Mouse (Mus musculus) spleen, postnatal 14 days (tissue): Measurements from ENCODE around the gene Sstr4.

Source experiments
- DNase-seq, 2 experiments: peaks; one replicate each; pipeline ENCODE4 v3.0.0; 2021 to 2022; ENCODE audit warnings: low spot score in 2 of 2

The Sstr4 gene

DNA sequence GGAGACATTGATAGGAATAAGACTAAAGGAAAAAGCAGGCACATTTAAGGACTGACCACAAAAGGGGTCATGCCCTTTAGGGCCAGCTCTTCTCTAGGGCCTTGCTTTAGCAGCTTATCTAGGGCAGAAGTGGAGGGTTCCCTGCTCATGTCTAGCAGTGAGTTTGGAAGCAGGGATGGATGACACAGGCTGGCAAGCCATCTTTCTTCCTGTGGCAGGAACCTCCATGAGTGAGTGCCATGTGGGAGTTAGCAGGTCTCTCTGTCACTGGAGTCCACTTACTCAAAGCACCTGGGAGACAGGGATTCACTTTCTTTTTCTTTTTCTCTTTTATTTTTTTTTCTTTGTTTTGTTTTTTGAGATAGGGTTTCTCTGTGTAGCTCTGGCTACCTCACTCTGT is 1.3 kb upstream of the Sstr4 start:
- DNase-seq = no peak

DNA sequence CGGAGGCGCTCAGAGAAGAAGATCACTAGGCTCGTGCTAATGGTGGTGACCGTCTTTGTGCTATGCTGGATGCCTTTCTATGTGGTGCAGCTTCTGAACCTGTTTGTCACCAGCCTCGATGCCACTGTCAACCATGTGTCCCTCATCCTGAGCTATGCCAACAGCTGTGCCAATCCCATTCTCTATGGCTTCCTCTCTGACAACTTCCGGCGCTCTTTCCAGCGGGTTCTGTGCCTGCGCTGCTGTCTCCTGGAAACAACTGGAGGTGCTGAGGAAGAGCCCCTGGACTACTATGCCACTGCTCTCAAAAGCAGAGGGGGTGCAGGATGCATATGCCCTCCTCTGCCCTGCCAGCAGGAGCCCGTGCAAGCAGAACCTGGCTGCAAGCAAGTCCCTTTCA is 1.1 kb downstream of the Sstr4 start:
- DNase-seq = no peak

DNA sequence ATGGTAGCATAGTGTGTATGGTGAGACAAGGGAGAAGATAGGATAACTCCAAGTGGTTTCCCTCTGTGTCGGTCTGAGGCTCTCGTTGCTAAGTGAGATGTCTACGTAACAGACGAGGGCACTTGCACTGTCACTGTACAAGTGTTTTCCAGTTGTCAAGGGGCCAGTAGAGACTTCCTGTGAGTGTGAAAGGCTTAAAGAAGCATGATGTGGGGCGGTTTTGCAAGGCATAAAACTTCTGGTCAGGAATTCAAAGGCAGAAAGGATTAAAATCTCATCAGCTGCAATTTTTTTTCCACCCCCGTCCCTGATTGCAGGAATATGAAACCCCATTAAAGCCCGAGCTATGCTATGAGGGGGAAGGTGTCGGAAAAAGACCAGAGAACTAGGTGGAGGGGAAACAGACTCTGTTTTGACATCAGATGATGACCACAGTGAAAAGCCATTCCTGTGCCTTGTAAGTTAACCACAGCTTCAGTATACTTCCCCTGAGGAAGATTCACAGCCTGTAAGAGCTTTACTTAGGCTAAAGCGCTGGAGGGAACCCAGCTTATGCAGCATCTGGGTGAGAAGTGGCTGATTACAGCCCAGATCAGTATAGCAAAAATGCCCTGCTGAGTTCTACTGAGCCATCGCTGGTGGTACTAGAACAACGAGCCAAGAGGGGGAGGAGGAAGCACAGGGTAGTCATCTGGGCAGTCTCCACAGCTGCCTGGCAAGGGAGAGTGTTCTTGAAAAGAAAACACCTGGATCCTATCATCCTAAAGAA is 2.1 kb downstream of the Sstr4 start:
- no peak for DNase-seq

DNA sequence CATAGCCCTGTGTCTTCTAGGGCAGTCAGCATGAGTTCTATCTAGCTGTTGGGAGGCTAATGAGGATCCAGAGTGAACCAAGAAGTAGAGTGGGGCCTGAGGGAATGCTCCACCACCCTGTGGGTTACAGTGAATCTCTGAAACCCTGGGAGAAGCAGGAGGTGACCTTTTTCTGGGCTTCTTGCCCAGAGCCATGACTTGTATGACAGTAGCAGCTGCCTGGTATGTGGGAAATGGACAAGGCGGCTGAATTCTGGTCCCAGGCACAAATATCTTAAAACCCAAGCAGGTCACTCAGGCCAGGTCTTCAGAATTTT is 2.6 kb downstream of the Sstr4 start:
- DNase-seq = no peak

DNA sequence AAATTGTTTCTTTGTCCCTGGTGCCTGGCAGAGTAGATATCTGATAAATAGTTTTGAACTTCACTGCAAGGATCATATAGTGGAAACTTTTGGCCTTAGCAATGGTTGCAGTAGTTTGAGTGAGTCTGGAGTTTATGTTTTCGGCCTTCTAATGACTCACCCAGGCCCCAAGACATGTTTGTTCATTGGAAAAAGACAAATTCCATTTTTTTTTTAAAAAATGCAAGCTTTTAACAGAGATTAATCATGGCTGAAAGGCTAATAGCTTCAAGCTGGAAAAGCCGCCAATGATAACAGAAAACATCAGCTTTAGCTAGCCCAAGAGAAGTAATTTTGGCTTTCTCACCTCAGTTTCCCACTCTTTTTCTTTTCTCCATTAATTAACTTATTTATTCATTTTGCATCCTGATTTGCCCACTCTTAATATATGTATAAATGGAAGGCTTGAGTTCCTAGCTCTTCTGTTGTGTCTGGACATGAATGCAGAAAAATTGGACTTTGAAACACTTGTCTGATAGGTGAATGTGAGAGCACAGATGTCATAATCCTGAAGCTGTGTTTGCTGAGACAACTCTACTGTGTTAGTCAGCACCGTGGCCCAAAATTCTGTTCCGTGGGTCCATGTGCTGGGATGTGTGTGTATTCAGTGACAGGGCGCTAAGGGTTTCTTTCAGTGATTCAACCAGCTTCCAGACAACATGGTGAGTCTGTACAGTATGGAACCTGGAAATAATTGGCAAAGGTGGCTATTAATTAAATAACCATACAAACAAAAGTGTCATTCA is 3.9 kb downstream of the Sstr4 start:
- DNase-seq = no peak

DNA sequence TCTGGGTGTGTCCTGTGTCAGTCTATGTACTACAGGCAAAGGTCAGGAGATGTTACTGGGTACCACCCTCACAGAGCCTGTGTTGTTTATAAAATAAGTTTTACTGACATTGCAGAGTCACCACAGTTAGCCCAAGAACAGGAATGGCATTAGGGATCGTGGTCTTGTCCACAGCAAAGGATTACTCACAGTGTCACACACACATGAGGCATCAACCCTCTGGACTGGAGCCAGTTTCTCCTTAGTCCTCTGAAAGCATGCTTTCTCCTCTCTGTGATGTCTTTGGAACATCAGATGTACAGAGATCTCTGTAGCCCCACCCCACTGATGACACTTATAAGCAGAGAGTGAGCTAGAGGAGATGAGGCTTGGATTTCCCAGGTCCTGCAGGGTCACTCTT is 7.1 kb downstream of the Sstr4 start:
- DNase-seq = no peak

DNA sequence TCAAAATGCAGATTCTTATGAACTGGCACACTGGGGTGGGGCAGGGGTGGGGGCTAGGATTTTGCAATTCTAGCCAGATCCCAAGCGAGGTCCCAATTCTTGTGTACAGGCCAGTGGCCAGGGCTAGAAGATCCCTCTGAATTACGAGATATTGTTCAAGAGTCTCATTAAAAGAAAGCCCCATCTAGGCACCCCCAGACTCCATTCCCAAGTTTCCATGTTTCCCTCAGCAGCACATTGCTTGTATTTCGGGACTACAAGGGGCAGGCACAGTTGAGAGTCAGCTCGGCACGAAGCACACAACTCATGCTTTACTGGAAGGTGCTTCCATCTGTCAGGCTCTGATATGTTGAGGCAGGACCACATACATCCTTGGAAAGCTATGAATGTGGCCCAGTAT is 9.8 kb downstream of the Sstr4 start:
- DNase-seq = no peak

DNA sequence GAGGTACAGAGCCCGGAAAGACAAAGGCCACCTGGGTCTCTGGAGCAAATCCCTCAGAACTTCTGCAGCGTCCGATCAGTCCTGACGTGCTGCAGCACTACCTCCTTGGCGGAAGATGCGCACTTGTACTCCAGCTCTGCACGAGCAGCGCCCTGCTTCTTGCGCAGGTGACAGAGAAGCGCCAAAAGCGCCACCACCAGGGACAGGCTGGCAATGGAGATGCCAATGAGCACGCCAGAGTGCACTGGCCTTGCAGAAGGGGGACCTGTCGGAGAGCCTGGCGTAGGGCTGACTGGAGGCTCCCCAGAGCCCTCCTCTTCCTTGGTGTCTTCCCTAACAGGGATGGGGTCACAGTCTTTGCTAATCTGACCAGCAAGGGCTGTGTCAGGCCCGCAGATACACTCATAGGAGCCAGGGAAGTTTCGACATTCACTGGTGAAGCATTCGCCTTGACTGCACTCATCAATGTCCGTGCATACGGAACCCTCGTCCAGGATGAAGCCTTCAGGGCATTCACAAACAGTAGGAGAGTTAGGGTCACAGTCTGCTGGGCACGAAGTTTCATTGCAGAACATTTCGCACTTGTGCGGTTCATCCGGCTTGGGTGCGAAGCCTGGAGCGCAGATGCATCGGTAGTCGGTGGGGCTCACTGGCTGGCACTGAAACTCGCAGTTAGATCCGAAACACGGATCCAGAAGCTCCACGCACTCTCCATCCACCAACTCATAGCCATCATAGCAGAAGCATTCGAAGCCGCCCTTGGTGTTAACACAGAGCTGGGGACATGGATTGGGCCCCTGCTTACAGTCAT is 11.2 kb downstream of the Sstr4 start:
- DNase-seq = peak; percentile 37 to 54

GRCm38 (mm10) chr2:148406971-148407869 is 12.1 kb downstream of the Sstr4 start:
- DNase-seq = peak in 1 of 2 experiments; percentile 28

GRCm38 (mm10) chr2:148407870-148408760 is 13.0 kb downstream of the Sstr4 start, which contains the start of gene Thbd:
Thbd (minus strand) TSS chr2:148408188.
- peak; percentile 22 to 35 for DNase-seq

DNA sequence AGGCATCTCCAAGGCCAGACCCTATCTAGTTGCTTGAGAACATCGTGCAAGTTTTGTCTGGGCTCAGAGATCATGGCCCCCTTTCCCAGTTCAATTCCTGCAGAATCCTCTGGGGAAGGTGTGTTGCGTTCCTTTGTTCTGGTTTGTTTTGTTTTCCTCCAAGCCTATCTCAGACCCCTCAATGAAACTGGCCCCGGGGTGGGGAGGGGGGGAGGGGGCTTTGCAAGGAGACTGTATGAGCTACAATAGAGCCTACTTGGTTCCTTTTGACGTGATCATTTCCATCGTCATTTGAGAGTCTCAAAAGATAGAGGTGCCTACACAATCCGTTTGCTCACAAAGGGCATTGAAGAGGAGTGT is 13.6 kb downstream of the Sstr4 start:
- DNase-seq = no peak

GRCm38 (mm10) chr2:148409141-148409540 is 14.0 kb downstream of the Sstr4 start:
- peak; percentile 59 to 78 for DNase-seq

GRCm38 (mm10) chr2:148409821-148410220 is 14.7 kb downstream of the Sstr4 start:
- no peak for DNase-seq

DNA sequence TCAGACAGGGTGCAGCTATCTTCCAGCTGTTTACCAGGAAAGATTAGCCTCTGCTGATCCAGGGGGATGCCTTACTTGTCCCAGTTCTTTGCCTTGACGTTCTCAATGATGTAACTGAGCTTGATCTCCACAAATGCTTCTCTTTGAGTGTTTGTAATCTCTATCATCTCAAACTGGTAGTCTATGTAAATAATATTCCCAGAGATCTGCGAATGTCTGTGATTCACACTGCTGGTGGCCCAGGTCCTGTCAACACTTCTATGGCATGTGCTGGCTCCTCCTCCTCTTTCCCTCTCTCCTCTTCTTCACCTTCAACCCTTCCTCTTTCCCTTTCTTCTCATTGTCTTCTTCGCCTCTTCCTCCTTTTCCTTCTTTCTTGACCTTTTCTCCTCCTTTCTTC is 24.0 kb downstream of the Sstr4 start:
- DNase-seq = no peak

DNA sequence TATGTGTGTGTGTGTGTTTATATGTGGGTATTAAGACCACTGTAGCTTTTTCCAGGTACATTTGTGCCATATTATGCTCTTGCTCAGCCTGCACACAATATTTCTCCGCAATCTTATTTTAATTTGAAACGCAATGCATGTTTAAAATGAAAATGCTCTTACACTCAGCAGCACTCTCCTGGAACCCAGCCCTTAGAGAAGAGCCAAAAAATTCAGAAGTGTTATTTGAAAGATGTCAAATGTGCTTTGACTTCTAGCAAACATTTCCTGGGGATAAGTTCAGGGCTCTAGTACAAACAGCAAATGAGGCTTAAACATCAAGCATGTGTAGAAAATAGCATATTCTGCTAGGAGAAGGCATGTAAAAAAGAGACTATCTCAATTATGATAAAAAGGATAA is 24.6 kb downstream of the Sstr4 start:
- no peak for DNase-seq

DNA sequence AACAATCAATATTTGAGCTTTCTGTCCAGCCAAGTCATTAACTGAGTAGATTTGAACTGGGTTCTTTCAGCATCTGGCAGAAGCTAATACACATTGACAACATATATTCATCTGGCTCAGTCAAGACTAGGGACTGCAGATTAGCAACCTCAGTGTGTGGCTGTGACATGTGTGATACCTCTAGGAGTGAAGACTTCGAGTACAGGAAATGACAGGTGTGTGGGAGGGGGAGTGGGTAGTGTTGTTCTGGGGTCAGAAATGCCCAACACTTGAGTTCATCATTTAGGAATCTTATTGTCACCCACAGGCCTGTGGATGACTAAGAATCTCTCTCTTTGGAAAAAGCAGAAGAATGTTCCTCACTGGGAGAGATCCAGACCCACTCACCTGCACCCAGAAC is 26.0 kb downstream of the Sstr4 start:
- DNase-seq = no peak

DNA sequence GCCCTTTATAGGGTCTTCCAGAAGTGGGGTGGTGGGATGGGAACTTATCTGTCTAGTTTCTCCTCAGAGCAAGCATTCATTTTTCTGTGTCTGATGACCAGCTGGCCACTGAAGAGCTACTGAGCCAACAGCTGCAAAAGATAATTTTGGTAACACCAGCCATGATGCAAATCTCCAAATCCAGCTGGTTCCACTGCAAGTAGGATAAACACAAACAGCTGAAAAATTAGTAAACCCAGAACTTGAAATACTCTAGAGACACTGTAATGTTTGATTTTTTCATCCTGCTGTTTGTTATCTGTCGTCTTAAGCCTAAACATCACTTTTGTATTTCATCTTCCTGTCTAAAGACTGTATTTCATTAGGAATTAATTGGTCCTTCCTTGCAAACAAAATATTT is 26.6 kb downstream of the Sstr4 start:
- DNase-seq = no peak

DNA sequence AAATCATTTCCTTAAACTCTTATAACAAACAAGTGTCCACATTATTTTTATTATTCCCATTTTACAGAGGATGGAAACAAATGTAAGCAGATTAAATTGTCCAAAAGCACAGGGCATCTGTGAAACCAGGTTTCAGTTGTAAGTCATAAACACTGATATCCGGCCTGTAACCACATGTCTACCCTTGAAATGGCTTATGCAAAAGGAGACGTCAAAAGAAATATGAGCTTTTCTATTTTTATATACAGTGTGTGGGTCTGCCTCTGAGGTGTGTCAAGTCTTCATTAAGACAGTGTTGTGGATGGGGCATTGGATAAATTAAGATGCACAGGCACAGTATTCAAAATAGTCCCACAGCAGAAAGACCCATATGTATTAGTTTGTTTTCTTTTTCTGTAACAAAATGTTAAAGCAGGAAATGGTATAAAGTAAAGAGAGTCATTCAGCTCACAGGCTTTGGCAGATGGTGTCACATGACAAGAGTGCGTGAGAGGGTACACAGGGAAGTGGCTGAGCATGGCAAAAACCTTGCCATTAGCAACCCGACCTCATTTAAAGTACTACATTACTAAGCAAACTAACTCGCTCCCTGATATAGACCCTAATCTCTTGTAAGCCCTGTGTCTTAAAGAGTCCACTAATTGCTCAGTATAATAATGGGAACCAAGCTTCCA is 30.7 kb downstream of the Sstr4 start:
- DNase-seq = no peak

- DNase-seq = no peak
These were observed 32.4 kb downstream of the Sstr4 start for GRCm38 (mm10) chr2:148427553-148427952.

DNA sequence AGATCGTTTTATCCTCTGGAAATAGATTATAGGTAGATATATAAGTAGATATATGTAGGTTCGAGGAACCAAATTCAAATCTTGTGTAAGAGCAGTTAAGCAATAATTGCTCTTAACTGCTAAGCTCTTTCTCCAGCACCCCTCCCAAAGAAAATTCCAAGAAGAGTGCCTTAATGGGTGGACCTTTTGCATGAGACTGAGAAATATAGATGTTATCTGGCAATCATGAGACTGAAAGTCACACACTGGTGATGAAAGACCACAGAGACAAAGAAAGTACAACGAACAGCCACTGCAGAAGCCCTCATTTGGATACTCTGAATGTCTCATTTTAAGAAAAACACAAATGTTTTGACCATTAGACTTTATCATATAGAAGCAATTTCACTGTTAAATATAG is 33.4 kb downstream of the Sstr4 start:
- DNase-seq = no peak
